Mouse (Mus musculus): ENCODE results near the gene Vmp1.

Vmp1 gene

DNA sequence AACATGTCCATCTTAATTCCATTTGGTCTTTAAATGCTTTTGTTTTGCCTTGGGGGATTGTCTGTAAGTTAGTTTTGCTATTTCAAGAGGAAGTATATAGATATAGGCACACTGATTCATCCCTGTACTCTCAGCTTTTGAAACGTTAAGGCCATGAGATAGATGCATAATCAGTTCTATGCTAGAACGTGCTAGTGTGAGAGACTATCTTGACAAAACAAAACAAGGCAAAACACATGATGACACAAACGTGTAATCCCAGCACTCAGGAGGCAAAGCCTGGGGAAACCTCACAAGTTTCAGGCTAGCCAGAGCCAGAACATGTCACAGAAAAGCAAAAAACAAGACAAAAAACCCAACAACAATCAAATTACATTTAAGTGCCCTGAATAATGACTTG lies 10.9 kb downstream of the Vmp1 start:
- DNase-seq (ENCODE audit: low spot score in 2 of 2) = no peak

DNA sequence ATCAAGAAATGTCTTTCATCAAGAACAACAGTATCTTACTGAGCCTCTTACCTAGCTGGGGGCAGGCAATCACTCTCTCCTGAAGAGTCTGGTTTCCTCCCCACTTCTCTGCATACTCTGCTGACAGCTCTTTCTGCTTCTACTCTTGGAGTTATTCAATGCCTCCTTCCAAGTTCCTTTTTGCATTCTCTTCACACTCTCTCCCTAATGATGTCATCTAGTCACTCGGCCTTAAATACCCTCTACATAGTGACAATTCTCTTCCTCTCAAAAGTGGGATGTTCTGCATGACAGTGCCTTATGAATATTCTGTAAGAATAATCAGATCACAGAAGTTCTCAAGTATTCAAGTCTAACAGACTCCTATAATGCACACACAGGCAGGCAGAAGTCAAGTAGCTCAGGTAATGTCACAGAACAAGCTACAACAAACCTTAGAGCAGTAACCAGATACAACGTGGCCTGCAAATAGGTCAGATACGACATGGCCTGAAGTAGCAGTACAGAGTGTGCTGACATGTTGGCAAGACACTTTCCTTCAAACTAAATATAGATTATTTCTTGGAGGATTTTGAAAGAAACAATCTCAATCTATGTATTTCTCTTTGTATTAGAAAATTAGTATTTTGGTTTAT lies 12.5 kb downstream of the Vmp1 start:
- no peak for DNase-seq (ENCODE audit: low spot score in 2 of 2)

DNA sequence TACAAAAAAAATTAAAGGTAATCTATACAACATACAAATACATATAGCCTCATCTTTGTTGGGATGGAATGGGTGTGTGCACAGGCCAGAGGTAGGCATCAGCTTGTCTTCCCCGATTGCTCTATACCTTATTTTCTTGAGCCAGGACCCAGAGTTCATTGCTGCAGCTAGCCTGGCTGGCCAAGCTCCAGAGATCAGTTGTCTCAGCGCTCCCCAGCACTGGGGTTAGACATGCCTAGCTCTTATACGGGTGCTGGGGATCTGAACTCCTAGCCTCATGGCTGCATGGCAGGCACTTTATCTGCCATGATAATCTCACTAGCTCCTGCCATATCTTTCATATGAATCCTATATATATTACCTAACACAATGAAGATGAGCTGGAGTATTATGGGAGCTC lies 15.5 kb downstream of the Vmp1 start:
- DNase-seq (ENCODE audit: low spot score in 2 of 2) = no peak

DNA sequence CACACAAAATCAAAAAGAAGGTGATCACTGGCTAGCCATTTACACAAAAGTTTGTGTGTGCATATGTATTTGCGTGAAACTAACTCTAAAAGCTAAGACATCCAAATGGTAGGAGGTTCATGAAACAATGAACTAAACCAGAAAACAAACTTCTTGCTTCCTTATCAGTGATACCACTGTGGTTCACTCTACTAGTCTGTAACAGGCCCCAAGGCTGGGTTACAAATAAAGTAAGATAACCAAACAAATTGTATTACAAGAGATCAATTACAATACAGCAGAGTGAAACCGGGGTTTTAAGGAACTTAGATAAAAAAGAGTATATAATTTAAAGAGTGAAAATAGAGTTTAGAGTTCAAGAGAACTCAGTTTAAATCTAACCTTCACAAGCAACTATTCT lies 16.1 kb downstream of the Vmp1 start:
- no peak for DNase-seq (ENCODE audit: low spot score in 2 of 2)

DNA sequence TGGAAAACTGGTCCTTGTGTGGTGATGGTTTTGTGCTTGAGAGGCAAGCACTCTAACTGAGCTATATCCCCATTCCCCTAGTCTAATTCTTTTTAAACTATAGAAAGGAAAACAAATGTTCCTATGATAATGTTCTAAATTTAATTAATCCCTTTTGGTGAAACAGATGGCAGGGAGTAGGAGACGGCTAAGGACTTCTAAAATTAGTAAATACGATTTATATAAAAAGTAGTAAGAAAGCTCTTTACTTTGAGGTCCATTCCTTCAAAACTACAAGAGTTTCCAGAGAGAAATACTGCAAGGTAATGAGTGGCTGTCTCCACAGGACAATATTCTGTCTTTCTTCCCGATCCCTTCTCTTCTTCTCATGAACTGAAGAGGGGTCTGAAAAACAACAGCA lies 19.2 kb downstream of the Vmp1 start:
- DNase-seq (ENCODE audit: low spot score in 2 of 2) = no peak

DNA sequence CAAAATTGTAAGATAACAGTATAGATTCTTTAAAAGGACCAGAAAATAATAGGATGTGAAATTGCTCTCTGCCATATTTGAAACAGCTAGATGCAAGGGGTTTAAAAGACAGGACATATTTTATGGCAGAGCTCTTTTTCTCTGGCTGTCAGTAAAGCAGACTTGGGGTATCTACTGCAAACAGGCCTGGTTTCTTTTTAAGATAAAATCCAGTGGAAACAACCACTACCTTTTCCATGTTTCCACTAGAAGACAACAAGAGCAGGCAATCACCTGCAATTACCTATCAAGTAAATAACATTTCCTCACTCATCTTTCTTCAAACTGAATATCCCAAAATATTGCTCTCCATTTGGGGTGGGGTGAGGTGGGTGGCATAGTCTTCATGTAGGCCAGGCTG lies 19.7 kb downstream of the Vmp1 start:
- no peak for DNase-seq (ENCODE audit: low spot score in 2 of 2)

DNA sequence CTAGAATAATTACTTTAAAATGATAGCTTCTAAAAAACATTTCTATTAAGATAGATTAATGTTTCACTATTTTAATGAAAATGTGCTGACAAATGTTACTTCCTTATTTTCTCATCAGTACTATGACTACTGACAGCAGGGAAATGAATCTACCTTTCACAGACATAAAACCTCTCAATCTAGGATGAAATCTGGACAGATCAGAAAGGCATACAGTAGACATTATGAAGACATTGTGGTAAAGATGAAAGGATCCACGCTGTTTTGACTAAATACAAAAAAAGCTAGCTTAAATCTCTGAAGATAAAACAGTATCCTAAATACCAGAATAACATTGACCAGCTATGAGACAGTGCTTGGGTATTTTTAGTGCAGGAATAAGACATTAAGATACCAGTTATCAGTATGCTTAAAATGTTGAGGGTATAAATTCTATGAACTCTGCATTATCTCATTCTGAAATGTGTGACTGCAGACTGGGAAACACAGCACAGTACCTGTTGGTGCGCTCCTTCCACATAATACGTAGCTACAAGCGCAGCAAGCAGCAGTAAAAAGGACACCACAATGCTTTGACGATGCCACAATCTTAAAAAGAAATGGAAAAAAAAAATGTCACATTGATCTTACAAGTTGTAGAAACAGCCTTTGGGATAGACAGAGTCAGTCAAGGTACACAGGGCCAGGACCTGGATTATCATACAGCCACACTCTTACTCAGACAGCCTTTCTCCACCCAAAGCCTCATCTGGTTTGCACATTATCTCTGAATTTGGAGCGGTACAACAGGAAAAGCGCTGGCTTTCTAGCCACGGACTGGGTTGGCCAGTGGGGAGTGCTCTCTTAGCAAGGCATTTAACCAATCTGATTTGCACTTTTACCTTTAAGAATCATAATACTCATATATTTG lies 20.4 kb downstream of the Vmp1 start:
- DNase-seq (ENCODE audit: low spot score in 2 of 2) = peak; percentile 32 to 45

DNA sequence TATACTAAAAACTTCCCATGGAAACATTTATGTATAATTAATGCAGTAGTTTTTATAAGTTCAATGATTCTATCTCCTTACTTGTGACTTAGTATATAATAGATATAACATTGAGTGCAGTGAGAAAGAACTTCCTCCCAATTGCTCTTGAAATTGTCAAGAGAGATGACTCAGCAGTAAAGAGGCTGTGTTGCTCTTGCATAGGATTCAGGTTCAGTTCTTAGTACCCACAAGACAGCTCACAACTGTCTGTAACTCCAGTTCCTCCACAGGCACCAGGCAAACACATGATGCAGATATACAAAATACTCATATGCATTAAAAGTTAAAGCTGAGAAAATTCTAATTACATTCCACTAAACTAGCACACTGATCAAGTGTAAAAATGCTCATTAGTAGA lies 25.8 kb downstream of the Vmp1 start:
- DNase-seq (ENCODE audit: low spot score in 2 of 2) = no peak

DNA sequence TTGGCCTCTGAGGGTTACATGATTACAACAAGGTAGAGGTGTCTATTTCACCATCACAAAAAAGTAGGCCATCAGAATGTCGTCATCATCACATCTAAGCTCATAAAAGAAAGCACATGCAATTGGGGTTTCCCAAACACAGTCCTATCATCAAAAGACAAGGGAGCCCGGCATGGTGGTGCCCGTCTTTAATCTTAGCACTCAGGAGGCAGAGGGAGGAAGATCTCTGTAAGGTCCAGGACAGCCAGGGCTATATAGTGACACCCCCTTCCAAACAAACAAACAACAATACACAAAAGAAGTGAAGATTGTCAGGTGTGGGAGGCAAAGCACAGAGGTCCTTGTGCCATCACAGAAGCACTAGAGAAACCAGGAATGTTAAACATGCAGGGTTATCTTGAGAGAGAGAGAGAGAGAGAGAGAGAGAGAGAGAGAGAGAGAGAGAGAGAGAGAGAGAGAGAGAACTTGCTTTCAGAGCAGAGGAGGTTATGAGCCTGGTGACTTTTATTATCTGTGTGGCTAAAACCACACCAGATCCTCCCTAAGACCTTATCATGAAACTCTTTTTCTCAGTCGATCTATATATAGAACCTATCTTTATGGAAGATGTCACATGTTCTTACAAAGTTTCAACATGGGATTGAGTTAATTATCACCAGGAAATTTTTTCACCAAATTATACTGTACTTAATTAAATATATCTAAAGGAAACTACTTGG lies 26.6 kb downstream of the Vmp1 start:
- DNase-seq (ENCODE audit: low spot score in 2 of 2) = no peak

DNA sequence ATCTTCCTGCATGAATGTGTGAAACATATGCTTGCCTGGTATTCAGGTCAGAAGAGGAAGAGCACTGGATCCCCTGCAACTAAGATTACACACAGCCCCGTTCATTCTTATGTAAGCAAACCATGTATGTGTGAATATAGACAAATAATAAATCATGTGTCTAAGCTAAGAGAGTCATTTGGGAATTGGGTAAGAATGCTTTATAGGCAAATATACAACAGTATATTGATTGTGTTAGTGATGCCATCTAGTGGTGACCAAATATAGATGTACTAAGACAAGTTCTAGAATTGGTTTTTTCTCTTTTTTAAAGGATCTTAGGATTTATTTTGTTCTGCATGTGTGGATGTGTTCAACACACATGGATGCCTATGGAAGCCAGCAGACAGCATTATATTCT lies 28.0 kb downstream of the Vmp1 start:
- DNase-seq (ENCODE audit: low spot score in 2 of 2) = no peak

DNA sequence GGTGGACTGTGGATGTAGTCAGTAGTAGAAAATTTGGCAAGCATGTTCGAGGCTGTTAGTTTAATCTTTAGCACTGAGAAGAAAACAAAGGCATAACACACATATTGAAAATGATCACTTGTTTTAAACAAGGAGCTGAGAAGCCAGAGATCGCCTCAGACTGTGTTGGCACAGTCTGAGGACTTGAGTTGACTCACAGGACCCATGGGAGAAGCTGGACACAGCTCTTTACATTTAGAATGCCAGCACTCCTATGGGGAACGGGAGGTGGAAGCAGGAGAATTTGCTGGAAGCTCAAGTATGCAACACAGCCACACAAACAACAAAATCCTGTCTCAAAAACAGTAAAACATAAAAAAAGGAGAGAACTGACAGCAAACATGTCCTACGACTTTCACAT lies 29.5 kb downstream of the Vmp1 start:
- no peak for DNase-seq (ENCODE audit: low spot score in 2 of 2)

DNA sequence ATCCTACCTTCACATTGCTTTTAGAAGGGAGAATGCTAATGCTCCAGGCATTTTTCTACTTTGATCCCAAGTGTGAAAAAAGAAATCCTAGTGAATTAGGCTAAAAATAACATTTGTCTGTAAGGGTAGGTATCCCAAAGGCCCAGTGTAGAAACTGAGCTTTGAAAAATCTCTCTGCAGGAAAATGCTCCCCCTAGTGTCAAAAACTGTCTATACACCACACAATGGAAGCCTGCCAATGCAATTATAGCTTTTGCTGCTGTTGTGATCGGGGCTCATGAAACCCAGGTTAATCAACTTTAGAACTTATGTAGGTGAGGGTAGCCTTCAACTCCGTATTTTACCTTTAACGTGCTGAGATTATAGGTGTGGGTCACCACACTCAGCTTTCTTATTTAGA lies 30.2 kb downstream of the Vmp1 start:
- peak in 1 of 2 experiments; percentile 53 for DNase-seq (ENCODE audit: low spot score in 2 of 2)

DNA sequence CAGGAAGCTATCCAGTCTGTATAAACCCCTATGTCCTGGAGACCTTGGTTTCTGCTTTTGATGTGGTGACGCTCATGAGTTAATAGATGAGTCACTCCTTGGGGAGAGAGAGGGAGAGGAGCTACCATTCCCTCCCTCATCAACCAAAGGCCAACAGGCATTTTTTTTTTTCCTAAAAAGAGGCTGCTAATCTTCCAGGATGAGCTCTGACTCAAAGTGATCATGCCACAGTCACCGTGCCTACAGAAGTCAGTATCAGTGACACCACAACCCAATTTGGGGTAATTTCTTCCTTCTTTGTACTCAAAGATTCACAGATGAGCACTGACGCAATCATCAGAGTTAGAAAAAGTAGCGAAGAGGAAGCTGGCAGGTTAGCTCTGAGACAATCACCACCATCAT lies 31.1 kb downstream of the Vmp1 start:
- DNase-seq (ENCODE audit: low spot score in 2 of 2) = no peak

DNA sequence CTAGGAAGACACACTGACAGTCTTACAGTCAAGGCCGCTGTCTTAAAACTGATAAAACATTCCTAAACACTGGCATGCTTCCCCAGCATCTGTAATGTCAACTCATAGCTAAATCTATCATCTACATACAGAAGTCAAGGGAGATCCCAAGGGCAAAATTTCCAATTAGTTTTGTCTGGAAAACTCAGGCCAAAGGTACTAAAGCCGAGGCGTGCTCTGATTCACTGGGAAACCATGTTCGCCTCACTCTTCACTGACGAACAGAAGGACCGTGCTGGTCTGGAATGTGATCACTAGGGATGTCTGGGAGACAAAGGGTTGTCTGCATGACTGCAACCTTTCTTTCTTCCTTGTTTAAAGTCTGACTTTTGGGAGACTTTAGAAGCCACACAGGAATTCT lies 33.0 kb downstream of the Vmp1 start:
- DNase-seq (ENCODE audit: low spot score in 2 of 2) = no peak

DNA sequence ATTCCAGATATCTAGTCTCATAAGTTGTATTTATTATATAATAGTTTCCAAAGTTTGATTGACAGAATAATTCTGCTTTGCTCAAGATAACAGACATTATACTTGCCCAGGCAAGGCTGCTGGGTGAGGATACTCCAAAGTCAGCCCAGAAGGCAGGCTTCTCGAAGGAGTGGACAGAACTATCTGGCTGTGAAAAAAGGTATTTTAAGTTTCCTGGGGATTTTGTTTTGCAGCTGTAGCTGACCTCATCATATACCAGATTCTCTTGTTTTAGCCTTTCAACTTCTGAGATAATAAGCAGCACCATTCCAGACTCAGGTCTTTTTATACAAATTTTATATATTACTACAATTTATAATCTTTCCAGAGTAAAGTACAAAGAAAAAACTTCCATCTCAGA lies 34.1 kb downstream of the Vmp1 start:
- DNase-seq (ENCODE audit: low spot score in 2 of 2) = no peak

DNA sequence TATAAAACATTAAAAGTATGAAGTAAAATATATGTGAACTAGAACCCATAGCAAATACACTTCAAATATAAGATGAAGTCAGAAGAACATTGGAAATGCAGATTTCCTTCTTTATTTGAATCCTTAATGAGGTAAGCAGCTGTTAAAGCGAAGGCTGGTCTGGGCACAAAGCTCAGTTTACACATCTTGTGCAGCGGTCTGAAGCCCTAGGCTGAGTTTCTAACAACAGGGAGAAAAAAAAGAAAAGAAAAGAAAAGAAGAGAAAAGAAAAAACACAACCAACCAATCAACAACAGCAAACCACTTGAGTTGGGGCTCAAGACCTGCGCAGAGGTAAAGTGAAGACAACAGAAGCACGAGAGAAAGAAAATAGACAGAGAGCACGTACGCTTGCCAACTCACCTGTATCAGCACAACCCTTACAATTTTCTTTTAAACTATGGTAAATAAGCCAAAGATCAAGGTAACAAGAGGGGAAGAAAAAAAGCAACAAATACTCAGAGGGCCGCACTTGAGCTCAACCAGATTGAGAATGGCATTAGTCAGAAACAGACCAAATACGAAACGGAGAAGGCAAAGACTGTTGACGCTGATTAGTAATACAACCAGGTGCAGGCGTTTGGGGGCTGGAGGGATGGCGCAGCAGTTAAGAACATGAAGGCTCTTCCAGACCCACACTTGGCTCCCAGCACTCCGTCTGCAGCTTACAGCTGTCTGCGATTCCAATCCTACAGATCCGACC lies 35.8 kb downstream of the Vmp1 start:
- no peak for DNase-seq (ENCODE audit: low spot score in 2 of 2)

DNA sequence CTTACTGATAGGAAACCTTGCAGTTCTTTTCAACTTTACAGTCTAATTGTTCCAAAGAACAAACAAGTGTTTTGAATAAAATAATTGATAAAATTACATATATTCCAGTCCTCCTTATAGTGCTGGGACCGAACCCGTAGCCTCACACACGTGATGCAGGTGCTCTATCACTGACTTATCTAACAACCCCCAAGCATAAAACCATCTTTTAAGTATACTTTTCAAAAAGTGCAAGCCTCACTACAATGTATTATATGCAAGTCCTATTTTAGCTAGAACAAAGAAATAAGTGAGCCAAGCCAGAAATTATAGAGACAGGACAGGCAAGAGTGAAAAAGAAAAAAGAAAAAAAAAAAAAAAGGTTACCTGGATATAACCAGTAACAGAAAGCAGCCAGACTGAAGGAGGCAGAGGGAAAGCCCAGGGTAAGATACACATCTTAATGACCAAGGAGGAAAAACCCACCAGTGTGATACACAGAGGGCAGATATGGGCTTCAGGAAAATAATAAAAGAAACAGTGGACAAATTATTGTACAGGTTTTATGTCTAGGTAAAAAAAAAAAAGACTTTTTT lies 36.7 kb downstream of the Vmp1 start:
- no peak for DNase-seq (ENCODE audit: low spot score in 2 of 2)

DNA sequence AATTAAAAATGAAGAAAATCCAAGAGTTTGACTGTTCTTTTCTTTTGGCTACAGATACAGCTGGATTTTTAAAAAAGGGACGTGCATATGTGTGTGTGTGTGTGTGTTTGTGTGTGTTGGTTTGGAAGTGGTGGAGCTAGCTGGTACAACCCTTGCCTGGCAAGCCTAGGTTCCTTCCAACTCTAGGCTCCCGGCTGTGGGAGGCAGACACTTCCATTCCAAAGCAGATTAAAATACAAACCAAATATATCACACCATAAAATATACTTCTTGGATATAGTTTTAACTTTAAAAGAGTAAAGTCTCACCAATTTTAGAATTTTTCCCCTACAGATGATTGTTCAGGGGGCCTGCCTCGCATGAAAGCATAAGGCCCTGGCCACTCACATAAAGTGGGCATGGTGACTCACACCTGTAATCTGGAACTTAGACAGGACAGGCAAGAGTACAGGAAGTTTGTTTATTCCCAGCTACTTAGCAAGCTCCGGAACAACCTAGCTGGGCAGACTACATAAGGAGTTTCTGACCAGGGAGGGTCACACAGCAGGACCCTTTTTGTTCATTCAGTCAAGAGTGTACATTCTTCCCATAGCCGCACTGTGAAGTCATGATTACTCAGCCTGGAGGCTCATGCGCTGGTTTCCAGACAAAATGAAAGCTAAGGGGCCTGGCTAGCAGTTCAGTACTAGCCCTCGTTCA lies 37.4 kb downstream of the Vmp1 start:
- no peak for DNase-seq (ENCODE audit: low spot score in 2 of 2)

DNA sequence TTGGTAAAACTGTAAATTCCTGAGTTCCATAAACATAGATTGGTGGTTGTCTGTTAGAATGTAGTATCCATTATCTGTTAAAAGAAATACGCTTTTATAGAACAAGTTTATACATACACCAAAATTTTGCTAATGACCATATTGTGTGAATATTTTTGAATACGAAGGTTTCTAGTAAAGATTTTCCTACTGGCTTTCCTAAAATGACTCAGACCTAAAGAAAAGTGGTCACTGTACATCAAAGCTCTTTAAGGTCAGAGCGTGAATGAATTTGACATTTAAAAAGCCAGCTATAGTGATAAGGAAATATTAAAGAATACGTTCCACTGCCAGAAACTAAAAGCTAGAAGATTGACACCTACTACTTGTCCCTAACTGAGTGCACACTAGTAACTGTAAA lies 39.1 kb downstream of the Vmp1 start:
- no peak for DNase-seq (ENCODE audit: low spot score in 2 of 2)

DNA sequence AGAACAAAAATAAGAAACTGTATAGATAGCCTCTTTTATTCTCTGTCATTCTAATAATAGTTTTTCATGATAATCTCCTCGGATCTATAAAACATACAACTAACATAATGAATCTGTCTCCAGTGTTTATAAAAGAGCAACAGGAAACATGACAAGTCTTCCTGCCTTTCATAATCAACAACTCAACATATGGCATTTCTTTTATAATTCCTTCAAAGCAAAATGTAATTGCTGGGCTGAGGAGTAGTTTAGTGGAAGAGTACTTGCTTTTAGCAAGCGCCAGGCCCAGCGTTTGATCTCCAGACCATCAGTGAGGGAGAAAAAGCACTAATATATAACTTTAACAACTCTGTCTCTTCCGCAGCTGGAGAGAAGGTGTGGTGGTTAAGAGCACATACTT lies 41.9 kb downstream of the Vmp1 start:
- no peak for DNase-seq (ENCODE audit: low spot score in 2 of 2)

DNA sequence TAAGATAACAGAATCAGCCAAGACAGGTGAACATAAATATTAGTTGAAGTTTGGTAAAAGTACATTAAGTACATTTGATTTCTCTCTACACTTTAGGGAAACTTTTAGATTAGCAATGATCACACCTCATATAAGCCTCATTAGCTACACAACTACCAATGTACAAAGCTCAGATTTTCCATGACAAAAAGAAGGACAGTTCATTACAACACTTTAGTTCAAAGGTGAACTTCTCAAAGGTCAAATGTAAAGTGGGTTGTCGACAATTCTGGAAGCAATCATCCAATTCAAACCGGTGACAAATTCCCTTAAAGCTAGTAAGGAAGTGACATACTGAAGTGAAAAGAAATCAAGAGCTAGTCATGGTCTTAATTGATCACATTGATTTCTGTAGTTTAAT lies 45.9 kb downstream of the Vmp1 start:
- no peak for DNase-seq (ENCODE audit: low spot score in 2 of 2)

Measured in spleen, postnatal 10 days (tissue).